Mouse (Mus musculus) lung, adult 2 months (tissue): ENCODE results near the gene Pds5a.

Source experiments
- CTCF ChIP-seq: fragments of 200-500 bp; IDR thresholded peaks from 2 replicates; pipeline ENCODE4 v1.5.1; 2011; ENCODE audit warnings: mild to moderate bottlenecking, low read length, control low read depth; ENCODE audit not compliant: insufficient read depth
- POLR2A ChIP-seq: fragments of 200-500 bp; IDR thresholded peaks from 2 replicates; pipeline ENCODE4 v1.6.1; 2011; ENCODE audit warnings: low read depth, mild to moderate bottlenecking, control low read depth, low read length, borderline replicate concordance; ENCODE audit errors: extremely low read depth

DNA sequence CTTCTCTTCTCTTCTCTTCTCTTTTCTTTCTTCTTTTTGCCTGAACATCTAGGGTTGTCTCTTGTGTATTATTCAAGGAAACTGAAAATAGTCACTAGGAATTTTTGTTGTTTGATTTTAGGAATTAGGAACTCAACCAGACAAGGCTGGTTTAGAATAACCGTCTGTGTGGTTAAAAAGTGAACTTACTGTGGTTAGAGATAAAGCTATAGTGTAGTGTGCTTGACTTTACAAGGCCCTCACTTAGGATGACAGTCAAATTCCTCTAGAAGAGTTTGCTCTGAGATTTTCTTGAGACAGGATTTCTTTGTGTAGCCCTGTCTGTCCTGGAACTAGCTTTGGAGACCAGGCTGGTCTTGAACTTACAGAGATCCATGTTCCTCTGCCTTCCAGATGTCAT lies 107.9 kb downstream of the Pds5a start:
- TF ChIP-seq CTCF (no peak), POLR2A (no peak)
